Mouse (Mus musculus) ES-E14 (cell line): ENCODE measurements at regions not wholly inside any gene's neighbourhood (a gene's known extent, or its start where the extent isn't known, plus 50 kb on each side); places are given as distances from the start of the nearest gene placed in this dataset.

ENCODE experiments used
- CHD2 ChIP-seq: IDR thresholded peaks from 2 replicates; pipeline ENCODE4 v1.6.1; 2014; ENCODE audit warnings: mild to moderate bottlenecking, low read depth, low read length, inconsistent platforms
- ZC3H11A ChIP-seq: IDR thresholded peaks from 2 replicates; pipeline ENCODE4 v1.6.1; 2012; ENCODE audit warnings: low read depth, mild to moderate bottlenecking, inconsistent platforms, low read length, borderline replicate concordance

DNA sequence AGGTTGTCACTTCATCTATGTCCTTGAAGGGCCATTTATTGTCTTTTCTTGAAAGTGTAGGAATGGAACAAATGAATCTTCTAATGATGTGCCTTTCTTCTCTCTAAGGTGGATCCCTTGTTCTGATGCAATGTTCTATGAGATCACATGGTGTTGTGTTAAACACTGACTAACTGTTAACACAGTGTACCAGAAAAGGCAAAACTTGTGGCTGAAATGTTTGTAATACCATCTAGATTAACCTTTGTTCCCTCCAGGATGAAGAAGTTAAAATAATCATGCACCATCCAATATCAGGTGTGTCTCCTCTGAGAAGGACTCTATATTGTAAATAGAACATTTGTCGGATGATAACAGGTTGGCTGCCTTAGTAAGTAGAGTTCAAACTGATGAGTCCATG, 849.1 kb downstream of the Gm9195 start:
- TF ChIP-seq ZC3H11A (no peak), CHD2 (no peak)
